In genomic region chr10:12814411-12814810, GRCm38 (mm10) we compare ENCODE assay signal across 20 mouse cellular contexts. TPM values are rescaled to one million over a fixed set of nuclear protein-coding genes. Genes with fewer than 3 reads are reported as not detected.
DNase-seq lines count a peak whose midpoint lies in the region; ATAC-seq lines count a peak whose summit lies in the region.
"Had no signal": no experiment of that assay in that cellular context is flagged by ENCODE, and none has a peak within 500 bp of the region (broad histone marks: within the 10 kb centered on the region; RNA-seq: fewer than 3 reads in every experiment).

No protein-coding gene starts in this region.

- H3K9ac ChIP-seq in liver, embryonic 12.5 days: no peak overlapping the region
- H3K9ac ChIP-seq: forebrain, embryonic 13.5 days; lung, embryonic 14.5 days; midbrain, embryonic 12.5 days had no signal

- no peak for ATAC-seq in megakaryocyte, adult 5-6 weeks (ENCODE audit: poor library complexity, severe bottlenecking)
- ATAC-seq in erythroblast, adult 5-6 weeks (replicated peaks; ENCODE audit: low FRiP score, poor library complexity, severe bottlenecking): peak; percentile 62
- peak; percentile 85 for ATAC-seq in liver, embryonic 12.5 days
- ATAC-seq in megakaryocyte-erythroid progenitor cell, adult 5-6 weeks (replicated peaks; ENCODE audit: low FRiP score, low TSS enrichment, poor library complexity, severe bottlenecking): peak; percentile 71
- ATAC-seq: forebrain, embryonic 13.5 days; hindbrain, embryonic 16.5 days; intestine, embryonic 16.5 days; Patski had no signal

- peak overlapping the region; percentile 75 for H3K4me2 ChIP-seq in liver, embryonic 12.5 days
- H3K4me2 ChIP-seq: forebrain, embryonic 13.5 days; lung, embryonic 14.5 days; midbrain, embryonic 12.5 days had no signal

- intact Hi-C loops in left cerebral cortex, postnatal 4 days (cut with DNase I): no loop called here

- H3K36me3 ChIP-seq in megakaryocyte, embryonic 14.5 days (replicated peaks; ENCODE audit: low read length): peaks cover 8% of the 10 kb centered on the region
- no peaks in the 10 kb centered on the region for H3K36me3 ChIP-seq in liver, embryonic 12.5 days
- H3K36me3 ChIP-seq: midbrain, embryonic 12.5 days had no signal

- DNase-seq in left cerebral cortex, postnatal 4 days: no peak
- no peak for DNase-seq in cerebellum, adult 18-20 months
- DNase-seq: adrenal gland, postnatal 10 days; cerebellum, adult 11-12 months; cerebellum, postnatal 36 days; gastrocnemius, postnatal 14 days; heart, adult 18-20 months; lung, embryonic 14.5 days; lung, postnatal 36 days; right cerebral cortex, adult 18-20 months had no signal

- no peaks in the 10 kb centered on the region for H3K27me3 ChIP-seq in megakaryocyte, embryonic 14.5 days (replicated peaks)
- no peaks in the 10 kb centered on the region for H3K27me3 ChIP-seq in liver, embryonic 12.5 days (replicated peaks)
- H3K27me3 ChIP-seq: forebrain, embryonic 13.5 days; midbrain, embryonic 12.5 days; Patski had no signal

- no peaks in the 10 kb centered on the region for H3K9me3 ChIP-seq in megakaryocyte, embryonic 14.5 days
- no peaks in the 10 kb centered on the region for H3K9me3 ChIP-seq in liver, embryonic 12.5 days (replicated peaks)
- H3K9me3 ChIP-seq: forebrain, embryonic 13.5 days; midbrain, embryonic 12.5 days had no signal

- WGBS in liver, embryonic 12.5 days (ENCODE audit: insufficient replicate concordance): 26% methylated on average over 7 of the region's 7 CpGs

- peak overlapping the region; percentile 38 for H3K4me3 ChIP-seq in megakaryocyte, embryonic 14.5 days (replicated peaks)
- no peak overlapping the region for H3K4me3 ChIP-seq in liver, embryonic 12.5 days
- H3K4me3 ChIP-seq: forebrain, embryonic 13.5 days; midbrain, embryonic 12.5 days had no signal

- peak overlapping the region; percentile 93 for H3K27ac ChIP-seq in liver, embryonic 12.5 days
- H3K27ac ChIP-seq: forebrain, embryonic 13.5 days; midbrain, embryonic 12.5 days had no signal

- H3K4me1 ChIP-seq in megakaryocyte, embryonic 14.5 days: peaks cover 93% of the 10 kb centered on the region
- H3K4me1 ChIP-seq in liver, embryonic 12.5 days: peaks cover 77% of the 10 kb centered on the region

RNA-seq across cellular contexts. Expression of gene Utrn, which starts 54.8 kb away (rescaled TPM):
- 0.64 and 6.1 TPM in 2 replicates for polyA plus RNA-seq in megakaryocyte, embryonic 14.5 days (2012; ENCODE audit: insufficient read depth, low replicate concordance)
- total RNA-seq in megakaryocyte, adult 5-6 weeks (2015): 50.0 and 52.5 TPM in 2 replicates
- total RNA-seq in megakaryocyte, adult 5-6 weeks (2017): 36.1 and 42.4 TPM in 2 replicates
- total RNA-seq in erythroblast, adult 5-6 weeks (2015; ENCODE audit: low replicate concordance): 25.5 and 40.7 TPM in 2 replicates
- total RNA-seq in erythroblast, adult 5-6 weeks (2017; ENCODE audit: low replicate concordance): 46.3 and 46.7 TPM in 2 replicates
- polyA plus RNA-seq in liver, embryonic 12.5 days (2016; fragmentation: Nextera tagmentation; extraction: Ambion mirVana): 14.9 and 15.3 TPM in 2 replicates
- total RNA-seq in megakaryocyte-erythroid progenitor cell, adult 5-6 weeks (2014; fragmentation: Nextera tagmentation): 22.7 and 27.6 TPM in 2 replicates
- total RNA-seq in megakaryocyte-erythroid progenitor cell, adult 5-6 weeks (2017): 17.9 and 24.2 TPM in 2 replicates
- total RNA-seq in left cerebral cortex, postnatal 4 days (2021): 10 to 100 TPM; 32.1 to 34.6 TPM
